19 mouse cellular contexts compared by ENCODE assay signal in genomic region chr11:54733546-54733945, GRCm38 (mm10). TPM values are rescaled to one million over a fixed set of nuclear protein-coding genes. Genes with fewer than 3 reads are reported as not detected.
DNase-seq lines count a peak whose midpoint lies in the region; ATAC-seq and TF ChIP-seq lines count a peak whose summit lies in the region.
"Had no signal": no experiment of that assay in that cellular context is flagged by ENCODE, and none has a peak within 500 bp of the region (broad histone marks: within the 10 kb centered on the region; RNA-seq: fewer than 3 reads in every experiment).

No protein-coding gene starts in this region.

- H3K9me3 ChIP-seq in hindbrain, postnatal 0 days (ENCODE audit: low read length): no peaks in the 10 kb centered on the region
- H3K9me3 ChIP-seq in hindbrain, embryonic 10.5 days: no peaks in the 10 kb centered on the region
- H3K9me3 ChIP-seq in forebrain, embryonic 10.5 days: no peaks in the 10 kb centered on the region
- H3K9me3 ChIP-seq: heart, embryonic 10.5 days; limb, embryonic 10.5 days; neural tube, embryonic 15.5 days had no signal

- DNase-seq in hindbrain, postnatal 0 days (ENCODE audit: low spot score): peak; percentile 42
- no peak for DNase-seq in hindbrain, embryonic 10.5 days (ENCODE audit: low spot score)
- DNase-seq in A20 (ENCODE audit: low read depth, low spot score): peak; percentile 90
- DNase-seq in gastrocnemius, postnatal 10 days: no peak
- no peak for DNase-seq in forebrain, embryonic 10.5 days (ENCODE audit: extremely low spot score, low spot score)
- DNase-seq in lung, adult 2 months: no peak
- DNase-seq: cerebellum, adult 2 months; heart, postnatal 36 days; right cerebral cortex, postnatal 4 days; thymus, adult 2 months had no signal

- H3K27ac ChIP-seq in hindbrain, postnatal 0 days: no peak overlapping the region
- no peak overlapping the region for H3K27ac ChIP-seq in hindbrain, embryonic 10.5 days
- no peak overlapping the region for H3K27ac ChIP-seq in forebrain, embryonic 10.5 days
- H3K27ac ChIP-seq: heart, embryonic 10.5 days; limb, embryonic 10.5 days; liver, embryonic 14.5 days; macrophage; neural tube, embryonic 15.5 days had no signal

- 51% methylated on average over 7 of the region's 7 CpGs for WGBS in hindbrain, postnatal 0 days
- WGBS in hindbrain, embryonic 10.5 days: 61% methylated on average over 7 of the region's 7 CpGs
- 89% methylated on average over 7 of the region's 7 CpGs for WGBS in forebrain, embryonic 10.5 days
- 85% methylated on average over 7 of the region's 7 CpGs for WGBS in lung, adult 2 months

- H3K4me3 ChIP-seq in hindbrain, postnatal 0 days (ENCODE audit: low read length): no peak overlapping the region
- no peak overlapping the region for H3K4me3 ChIP-seq in hindbrain, embryonic 10.5 days
- no peak overlapping the region for H3K4me3 ChIP-seq in forebrain, embryonic 10.5 days
- no peak overlapping the region for H3K4me3 ChIP-seq in lung, adult 2 months (replicated peaks; ENCODE audit: extremely low read depth, low read depth, low read length)
- H3K4me3 ChIP-seq: heart, embryonic 10.5 days; limb, embryonic 10.5 days; neural tube, embryonic 15.5 days had no signal

- H3K27me3 ChIP-seq in hindbrain, postnatal 0 days (ENCODE audit: insufficient read depth, low read length): no peaks in the 10 kb centered on the region
- H3K27me3 ChIP-seq in hindbrain, embryonic 10.5 days (ENCODE audit: insufficient read depth, poor library complexity, severe bottlenecking): no peaks in the 10 kb centered on the region
- H3K27me3 ChIP-seq in forebrain, embryonic 10.5 days (ENCODE audit: poor library complexity, severe bottlenecking): no peaks in the 10 kb centered on the region
- H3K27me3 ChIP-seq: neural tube, embryonic 15.5 days had no signal

- TF ChIP-seq CTCF in hindbrain, postnatal 0 days (IDR thresholded peaks at IDR 0.05; ENCODE audit: low read depth): no peak
- TF ChIP-seq CTCF in lung, adult 2 months (IDR thresholded peaks at IDR 0.05; ENCODE audit: insufficient read depth, low read length): no peak

- H3K36me3 ChIP-seq in hindbrain, postnatal 0 days (ENCODE audit: insufficient read depth, low read length): peaks cover 6% of the 10 kb centered on the region; the same call in 1 of the 2 replicates
- peaks cover 86% of the 10 kb centered on the region for H3K36me3 ChIP-seq in hindbrain, embryonic 10.5 days
- peaks cover 85% of the 10 kb centered on the region for H3K36me3 ChIP-seq in forebrain, embryonic 10.5 days (replicated peaks)

- H3K4me2 ChIP-seq in hindbrain, postnatal 0 days (ENCODE audit: low read depth, low read length): no peak overlapping the region
- H3K4me2 ChIP-seq: neural tube, embryonic 15.5 days had no signal

- no peak overlapping the region for H3K9ac ChIP-seq in hindbrain, postnatal 0 days (replicated peaks; ENCODE audit: low read length)
- H3K9ac ChIP-seq: liver, embryonic 14.5 days; neural tube, embryonic 15.5 days had no signal

- no peak for TF ChIP-seq POLR2A in lung, adult 2 months (IDR thresholded peaks at IDR 0.05; ENCODE audit: borderline replicate concordance, extremely low read depth, low read depth, low read length)

- peak; percentile 72 for ATAC-seq in hindbrain, postnatal 0 days
- 0 out of 2 replicates have a peak, but pooled peaks have one; percentile 22 for ATAC-seq in common myeloid progenitor, adult 5-6 weeks (replicated peaks; ENCODE audit: low read depth, poor library complexity, severe bottlenecking)
- ATAC-seq in neutrophil, adult 5-6 weeks (ENCODE audit: extremely low read depth, insufficient number of reproducible peaks, low FRiP score, poor library complexity, severe bottlenecking): peak; percentile 89
- ATAC-seq: forebrain, embryonic 16.5 days; intestine, postnatal 0 days had no signal

- H3K4me1 ChIP-seq in hindbrain, postnatal 0 days (ENCODE audit: insufficient read depth, low read length): peaks cover 5% of the 10 kb centered on the region; the same call in 1 of the 2 replicates
- peaks cover 7% of the 10 kb centered on the region; the same call in 1 of the 2 replicates for H3K4me1 ChIP-seq in hindbrain, embryonic 10.5 days (replicated peaks)
- no peaks in the 10 kb centered on the region for H3K4me1 ChIP-seq in forebrain, embryonic 10.5 days
- peaks cover 9% of the 10 kb centered on the region; the same call in 1 of the 2 replicates for H3K4me1 ChIP-seq in lung, adult 2 months (ENCODE audit: control insufficient read depth, insufficient read depth, low read length)
- H3K4me1 ChIP-seq: limb, embryonic 10.5 days had no signal

RNA-seq across cellular contexts. Expression of gene Cdc42se2, which starts 53.9 kb away (rescaled TPM):
- 141 and 144 TPM in 2 replicates for total RNA-seq in hindbrain, postnatal 0 days (2014; rRNA removed)
- 139 TPM in 2 replicates for polyA plus RNA-seq in hindbrain, postnatal 0 days (2015; fragmentation: Nextera tagmentation; extraction: Ambion mirVana)
- polyA plus RNA-seq in hindbrain, embryonic 10.5 days (2016; fragmentation: Nextera tagmentation; extraction: Ambion mirVana): 212 and 247 TPM in 2 replicates
- 62.1 and 70.1 TPM in 2 replicates for total RNA-seq in common myeloid progenitor, adult 5-6 weeks (2017)
- total RNA-seq in neutrophil, adult 5-6 weeks (2017): 167 and 174 TPM in 2 replicates
- 10 to 100 TPM; 22.1 to 22.5 TPM for total RNA-seq in gastrocnemius, postnatal 10 days (2021)
- 182 and 187 TPM in 2 replicates for polyA plus RNA-seq in forebrain, embryonic 10.5 days (2016; fragmentation: Nextera tagmentation; extraction: Ambion mirVana)
- polyA plus RNA-seq in lung, adult 2 months (2012; rRNA removed): 45.2 and 67.7 TPM in 2 replicates

Comparison
In these comparisons a context has a peak if more than half of its experiments do, and no peak if none do; other contexts are left out.
1. DNase-seq: peak in hindbrain, postnatal 0 days (single experiment) and A20 (single experiment); none in hindbrain, embryonic 10.5 days (single experiment), gastrocnemius, postnatal 10 days (single experiment), forebrain, embryonic 10.5 days (single experiment) and lung, adult 2 months (single experiment).
2. ATAC-seq: peak in every context shown above with its lines; median percentile 89 in neutrophil, adult 5-6 weeks; 72 in hindbrain, postnatal 0 days; 22 in common myeloid progenitor, adult 5-6 weeks.